Mouse (Mus musculus) small intestine, adult 2 months (tissue): ENCODE measurements around the gene Astn2.

Source experiments
- CTCF ChIP-seq: fragments of 200-500 bp; IDR thresholded peaks from 2 replicates; pipeline ENCODE4 v1.5.1; 2012; ENCODE audit warnings: low read depth, mild to moderate bottlenecking, control low read depth, inconsistent platforms, low read length, moderate library complexity, mixed read lengths; ENCODE audit not compliant: insufficient replicate concordance, insufficient read length; ENCODE audit errors: extremely low read depth
- POLR2A ChIP-seq: fragments of 200-500 bp; IDR thresholded peaks from 2 replicates; pipeline ENCODE4 v1.6.1; 2012; ENCODE audit warnings: low read depth, mild to moderate bottlenecking, control low read depth, inconsistent platforms, low read length, moderate library complexity

GRCm38 (mm10) chr4:65719610-65720009 is 684.8 kb downstream of the Astn2 start:
- TF ChIP-seq CTCF (no peak), POLR2A (no peak)
